ENCODE assay signal across 23 mouse cellular contexts in genomic region chr14:61154900-61155585, GRCm38 (mm10). TPM values are rescaled to one million over a fixed set of nuclear protein-coding genes. Genes with fewer than 3 reads are reported as not detected.
DNase-seq lines count a peak whose midpoint lies in the region; ATAC-seq lines count a peak whose summit lies in the region.
"Had no signal": no experiment of that assay in that cellular context is flagged by ENCODE, and none has a peak within 500 bp of the region (broad histone marks: within the 10 kb centered on the region; RNA-seq: fewer than 3 reads in every experiment).

No protein-coding gene starts in this region.

- no peak overlapping the region for H3K4me3 ChIP-seq in hindbrain, embryonic 16.5 days (ENCODE audit: low read length)
- no peak overlapping the region for H3K4me3 ChIP-seq in hindbrain, embryonic 10.5 days
- H3K4me3 ChIP-seq in forebrain, embryonic 14.5 days (ENCODE audit: low read depth, low read length) = no peak overlapping the region
- H3K4me3 ChIP-seq: embryonic facial prominence, embryonic 12.5 days; limb, embryonic 12.5 days; liver, embryonic 13.5 days; lung, embryonic 15.5 days; midbrain, embryonic 13.5 days; myocyte; stomach, embryonic 15.5 days had no signal

- no peak overlapping the region for H3K4me2 ChIP-seq in hindbrain, embryonic 16.5 days (ENCODE audit: low read length)
- no peak overlapping the region for H3K4me2 ChIP-seq in forebrain, embryonic 14.5 days (ENCODE audit: low read length)
- H3K4me2 ChIP-seq: embryonic facial prominence, embryonic 12.5 days; limb, embryonic 12.5 days; liver, embryonic 13.5 days; lung, embryonic 15.5 days; midbrain, embryonic 13.5 days; stomach, embryonic 15.5 days had no signal

- 77% methylated on average over 6 of the region's 6 CpGs for WGBS in hindbrain, embryonic 16.5 days
- WGBS in hindbrain, embryonic 10.5 days = 86% methylated on average over 6 of the region's 6 CpGs
- WGBS in forebrain, embryonic 14.5 days = 70% methylated on average over 6 of the region's 6 CpGs

- no peak overlapping the region for H3K9ac ChIP-seq in hindbrain, embryonic 16.5 days (ENCODE audit: low read depth, low read length)
- no peak overlapping the region for H3K9ac ChIP-seq in forebrain, embryonic 14.5 days (ENCODE audit: low read length)
- H3K9ac ChIP-seq: embryonic facial prominence, embryonic 12.5 days; limb, embryonic 12.5 days; liver, embryonic 13.5 days; lung, embryonic 15.5 days; midbrain, embryonic 13.5 days; stomach, embryonic 15.5 days had no signal

- peak; percentile 82 to 84 for DNase-seq in cerebellum, postnatal 14 days
- DNase-seq in cerebellum, postnatal 36 days = no peak
- DNase-seq in hindbrain, embryonic 10.5 days (ENCODE audit: low spot score) = no peak
- DNase-seq in forebrain, embryonic 14.5 days (ENCODE audit: low spot score) = peak; percentile 37
- DNase-seq in gastrocnemius, postnatal 25 days = peak; percentile 70
- no peak for DNase-seq in layer of hippocampus, adult 8-10 months (ENCODE audit: low spot score in 2 of 2)
- DNase-seq: adrenal gland, postnatal 10 days; cerebellum, adult 11-12 months; kidney, adult 11 months; liver, embryonic 13.5 days; right cerebral cortex, adult 18-20 months; spleen, adult 18-20 months had no signal

- peak; percentile 89 for ATAC-seq in hindbrain, embryonic 16.5 days
- ATAC-seq in forebrain, embryonic 14.5 days = 0 out of 2 replicates have a peak, but pooled peaks have one; percentile 12
- ATAC-seq in megakaryocyte progenitor cell, adult 5-6 weeks (replicated peaks; ENCODE audit: poor library complexity) = no peak
- ATAC-seq: midbrain, embryonic 13.5 days had no signal

- no peaks in the 10 kb centered on the region for H3K4me1 ChIP-seq in hindbrain, embryonic 16.5 days (ENCODE audit: control insufficient read depth, insufficient read depth, low read depth, low read length)
- no peaks in the 10 kb centered on the region for H3K4me1 ChIP-seq in hindbrain, embryonic 10.5 days (replicated peaks)
- H3K4me1 ChIP-seq in forebrain, embryonic 14.5 days (ENCODE audit: control insufficient read depth, insufficient read depth, low read length) = no peaks in the 10 kb centered on the region
- H3K4me1 ChIP-seq: embryonic facial prominence, embryonic 12.5 days; limb, embryonic 12.5 days; liver, embryonic 13.5 days; midbrain, embryonic 13.5 days; stomach, embryonic 15.5 days had no signal

- no peaks in the 10 kb centered on the region for H3K27me3 ChIP-seq in hindbrain, embryonic 16.5 days (replicated peaks; ENCODE audit: control insufficient read depth, insufficient read depth, low read length)
- no peaks in the 10 kb centered on the region for H3K27me3 ChIP-seq in hindbrain, embryonic 10.5 days (ENCODE audit: insufficient read depth, poor library complexity, severe bottlenecking)
- no peaks in the 10 kb centered on the region for H3K27me3 ChIP-seq in forebrain, embryonic 14.5 days (replicated peaks; ENCODE audit: control insufficient read depth, insufficient read depth, low read length)
- H3K27me3 ChIP-seq: CH12.LX; embryonic facial prominence, embryonic 12.5 days; limb, embryonic 12.5 days; liver, embryonic 13.5 days; lung, embryonic 15.5 days; midbrain, embryonic 13.5 days; stomach, embryonic 15.5 days had no signal

- H3K36me3 ChIP-seq in hindbrain, embryonic 16.5 days (ENCODE audit: control insufficient read depth, insufficient read depth, low read length) = no peaks in the 10 kb centered on the region
- no peaks in the 10 kb centered on the region for H3K36me3 ChIP-seq in hindbrain, embryonic 10.5 days
- H3K36me3 ChIP-seq in forebrain, embryonic 14.5 days (ENCODE audit: control insufficient read depth, insufficient read depth, low read length) = no peaks in the 10 kb centered on the region
- H3K36me3 ChIP-seq: embryonic facial prominence, embryonic 12.5 days; limb, embryonic 12.5 days; liver, embryonic 13.5 days; lung, embryonic 15.5 days; stomach, embryonic 15.5 days had no signal

- no peaks in the 10 kb centered on the region for H3K9me3 ChIP-seq in hindbrain, embryonic 16.5 days (ENCODE audit: control insufficient read depth, low read length)
- no peaks in the 10 kb centered on the region for H3K9me3 ChIP-seq in hindbrain, embryonic 10.5 days
- no peaks in the 10 kb centered on the region for H3K9me3 ChIP-seq in forebrain, embryonic 14.5 days (replicated peaks; ENCODE audit: control insufficient read depth, low read length)
- H3K9me3 ChIP-seq: embryonic facial prominence, embryonic 12.5 days; limb, embryonic 12.5 days; liver, embryonic 13.5 days; lung, embryonic 15.5 days; midbrain, embryonic 13.5 days; stomach, embryonic 15.5 days had no signal

- H3K27ac ChIP-seq in hindbrain, embryonic 16.5 days (ENCODE audit: low read depth, low read length) = no peak overlapping the region
- H3K27ac ChIP-seq in hindbrain, embryonic 10.5 days = no peak overlapping the region
- no peak overlapping the region; the same call in 1 of the 2 replicates for H3K27ac ChIP-seq in forebrain, embryonic 14.5 days (ENCODE audit: low read depth, low read length)
- H3K27ac ChIP-seq: embryonic facial prominence, embryonic 12.5 days; kidney, postnatal 0 days; limb, embryonic 12.5 days; liver, embryonic 13.5 days; lung, embryonic 15.5 days; macrophage; midbrain, embryonic 13.5 days; stomach, embryonic 15.5 days had no signal

RNA-seq across cellular contexts. Expression of gene Sacs, which starts 16.8 kb away (rescaled TPM):
- 5.8 and 6.8 TPM in 2 replicates for polyA plus RNA-seq in hindbrain, embryonic 16.5 days (2015; fragmentation: Nextera tagmentation; extraction: Ambion mirVana)
- polyA plus RNA-seq in hindbrain, embryonic 10.5 days (2016; fragmentation: Nextera tagmentation; extraction: Ambion mirVana) = 3.1 and 3.2 TPM in 2 replicates
- polyA plus RNA-seq in forebrain, embryonic 14.5 days (2014; fragmentation: Nextera tagmentation; extraction: Ambion mirVana) = 7.9 and 10.5 TPM in 2 replicates
- total RNA-seq in gastrocnemius, postnatal 25 days (2021) = 10 to 100 TPM; 15.8 to 17.2 TPM
- 15.2 and 20.8 TPM in 2 replicates for total RNA-seq in megakaryocyte progenitor cell, adult 5-6 weeks (2015)
- 11.0 and 18.1 TPM in 2 replicates for total RNA-seq in megakaryocyte progenitor cell, adult 5-6 weeks (2017)
- total RNA-seq in layer of hippocampus, adult 8-10 months (2022) = 10 to 100 TPM; 48.3 to 59.5 (median 52.5) TPM

Comparison
In these comparisons a context has a peak if more than half of its experiments do, and no peak if none do; other contexts are left out.
1. DNase-seq: peak in cerebellum, postnatal 14 days (2 of 2), forebrain, embryonic 14.5 days (single experiment) and gastrocnemius, postnatal 25 days (single experiment); none in cerebellum, postnatal 36 days (0 of 2), hindbrain, embryonic 10.5 days (single experiment) and layer of hippocampus, adult 8-10 months (0 of 2).